Mouse (Mus musculus) lung, postnatal 0 days (tissue): ENCODE measurements around the gene Nemf. TPM values are rescaled to one million over a fixed set of nuclear protein-coding genes. Genes with fewer than 3 reads are reported as not detected.

Experiments used
- ATAC-seq: fragments of 200-750 bp; cut with Nextera tagmentation; 2 replicates; pipeline ENCODE4 v1.8.0; 2017; ENCODE audit warnings: moderate library complexity
- DNase-seq: peaks from one replicate; pipeline ENCODE4 v3.0.0-alpha.2; 2016; ENCODE audit warnings: low spot score
- H3K27ac ChIP-seq: fragments of 300-500 bp; sonication (generic); 2 replicates; pipeline ENCODE4 v1.5.1; 2014; ENCODE audit warnings: antibody characterized with exemption, mild to moderate bottlenecking, low read length, mixed read lengths
- H3K27me3 ChIP-seq: fragments of 300-500 bp; sonication (generic); replicated peaks from 2 replicates; pipeline ENCODE4 v1.6.1; 2014; ENCODE audit warnings: low read length, mixed read lengths; ENCODE audit not compliant: insufficient read depth
- H3K36me3 ChIP-seq: fragments of 300-500 bp; sonication (generic); 2 replicates; pipeline ENCODE4 v1.6.1; 2014; ENCODE audit warnings: low read length, mixed read lengths; ENCODE audit not compliant: insufficient read depth
- H3K4me1 ChIP-seq: fragments of 300-500 bp; sonication (generic); 2 replicates; pipeline ENCODE4 v1.6.1; 2014; ENCODE audit warnings: antibody characterized with exemption, low read depth, low read length, mixed read lengths; ENCODE audit not compliant: insufficient read depth
- H3K4me2 ChIP-seq: fragments of 300-500 bp; sonication (generic); replicated peaks from 2 replicates; pipeline ENCODE4 v1.6.1; 2014; ENCODE audit warnings: low read depth, mild to moderate bottlenecking, low read length, moderate library complexity, mixed read lengths
- H3K4me3 ChIP-seq: fragments of 300-500 bp; sonication (generic); 2 replicates; pipeline ENCODE4 v1.5.1; 2014; ENCODE audit warnings: low read depth, low read length
- H3K9ac ChIP-seq: fragments of 300-500 bp; sonication (generic); replicated peaks from 2 replicates; pipeline ENCODE4 v1.6.1; 2014; ENCODE audit warnings: low read depth, mild to moderate bottlenecking
- H3K9me3 ChIP-seq: fragments of 300-500 bp; sonication (generic); 2 replicates; pipeline ENCODE4 v1.6.1; 2016; ENCODE audit warnings: low read length, mixed read lengths
- CTCF ChIP-seq: IDR thresholded peaks from 2 replicates; pipeline ENCODE4 v1.5.1; 2016; ENCODE audit warnings: antibody characterized with exemption, mild to moderate bottlenecking
- EP300 ChIP-seq: IDR thresholded peaks from 2 replicates; pipeline ENCODE4 v1.6.1; 2016; ENCODE audit warnings: antibody characterized with exemption, mild to moderate bottlenecking, control low read depth
- WGBS: fragments of 180-500 bp; shearing (Covaris S2); extraction: QIAGEN DNeasy Blood & Tissue Kit; methylation state at CpG from one replicate; pipeline ENCODE4 v1.1.7; 2014; 5-methylcytosine and 5-hydroxymethylcytosine counted together
- polyA plus RNA-seq: library from polyadenylated mRNA; unstranded; fragments of >200 nt; fragmentation: Nextera tagmentation; extraction: Ambion mirVana; gene quantifications from 2 replicates; pipeline ENCODE4 v1.2.1, GENCODE M21; 2015

Nemf gene
- polyA plus RNA-seq, 1 experiment from 2014 or later = 65.5 TPM

DNA sequence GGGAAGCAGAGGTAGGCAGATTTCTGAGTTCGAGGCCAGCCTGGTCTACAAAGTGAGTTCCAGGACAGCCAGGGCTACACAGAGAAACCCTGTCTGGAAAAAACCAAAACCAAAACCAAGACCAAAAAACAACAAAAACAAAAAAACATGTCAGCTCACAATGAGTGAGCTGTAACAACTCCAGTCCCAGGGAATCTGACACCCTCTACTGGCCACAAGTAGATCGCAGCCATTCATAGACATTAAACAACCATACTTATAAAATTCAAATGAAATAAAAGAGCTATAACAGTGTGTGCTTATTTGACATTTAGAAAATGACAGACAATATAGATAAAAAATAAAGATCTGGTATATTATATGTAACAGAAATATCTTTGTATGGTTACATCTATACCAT, 23.4 kb downstream of the Nemf start:
- no peak overlapping the region for H3K4me2 ChIP-seq
- no peaks in the 10 kb centered on the region for H3K27me3 ChIP-seq
- no peaks in the 10 kb centered on the region for H3K4me1 ChIP-seq
- DNase-seq (peak; percentile 62), ATAC-seq (no peak)
- H3K27ac ChIP-seq = no peak overlapping the region
- H3K9me3 ChIP-seq = no peaks in the 10 kb centered on the region
- H3K36me3 ChIP-seq = peaks cover 19% of the 10 kb centered on the region; the same call in 1 of the 2 replicates
- no peak for TF ChIP-seq EP300
- TF ChIP-seq CTCF = peak; percentile 71
- WGBS = 86% methylated on average over 2 of the region's 2 CpGs
- no peak overlapping the region for H3K4me3 ChIP-seq
- no peak overlapping the region for H3K9ac ChIP-seq

- H3K4me3 ChIP-seq = no peak overlapping the region
- no peak overlapping the region for H3K9ac ChIP-seq
- ATAC-seq (no peak), DNase-seq (no peak)
- WGBS = 70% methylated on average over 1 of the region's 1 CpGs
- H3K27me3 ChIP-seq = no peaks in the 10 kb centered on the region
- no peaks in the 10 kb centered on the region for H3K4me1 ChIP-seq
- no peak overlapping the region; the same call in 1 of the 2 replicates for H3K27ac ChIP-seq
- H3K4me2 ChIP-seq = no peak overlapping the region
- peaks cover 15% of the 10 kb centered on the region; the same call in 1 of the 2 replicates for H3K36me3 ChIP-seq
- H3K9me3 ChIP-seq = no peaks in the 10 kb centered on the region
- TF ChIP-seq EP300 (no peak), CTCF (no peak)
Measured at GRCm38 (mm10) chr12:69332147-69332546, 24.8 kb downstream of the Nemf start.

- ATAC-seq = peak; percentile 90
- no peak for TF ChIP-seq CTCF
- TF ChIP-seq EP300 = peak; percentile 68
- Histone ChIP-seq H3K27me3 (no peaks in the 10 kb centered on the region), H3K4me3 (no peak overlapping the region), H3K4me2 (no peak overlapping the region), H3K36me3 (peaks cover 15% of the 10 kb centered on the region; the same call in 1 of the 2 replicates), H3K9me3 (no peaks in the 10 kb centered on the region), H3K4me1 (no peaks in the 10 kb centered on the region), H3K9ac (no peak overlapping the region), H3K27ac (no peak overlapping the region)
- 58% methylated on average over 3 of the region's 3 CpGs for WGBS
- peak; percentile 88 for DNase-seq
Measured at GRCm38 (mm10) chr12:69331187-69331586, 25.8 kb downstream of the Nemf start.

GRCm38 (mm10) chr12:69318431-69318830, 38.5 kb downstream of the Nemf start:
- H3K27ac ChIP-seq = no peak overlapping the region
- no peak for DNase-seq
- H3K4me3 ChIP-seq = no peak overlapping the region
- H3K27me3 ChIP-seq = no peaks in the 10 kb centered on the region
- H3K36me3 ChIP-seq = peaks cover 39% of the 10 kb centered on the region
- ATAC-seq = no peak
- no peak for TF ChIP-seq EP300
- no peak for TF ChIP-seq CTCF
- no peaks in the 10 kb centered on the region for H3K9me3 ChIP-seq
- no peak overlapping the region for H3K9ac ChIP-seq
- H3K4me1 ChIP-seq = no peaks in the 10 kb centered on the region
- no peak overlapping the region for H3K4me2 ChIP-seq

DNA sequence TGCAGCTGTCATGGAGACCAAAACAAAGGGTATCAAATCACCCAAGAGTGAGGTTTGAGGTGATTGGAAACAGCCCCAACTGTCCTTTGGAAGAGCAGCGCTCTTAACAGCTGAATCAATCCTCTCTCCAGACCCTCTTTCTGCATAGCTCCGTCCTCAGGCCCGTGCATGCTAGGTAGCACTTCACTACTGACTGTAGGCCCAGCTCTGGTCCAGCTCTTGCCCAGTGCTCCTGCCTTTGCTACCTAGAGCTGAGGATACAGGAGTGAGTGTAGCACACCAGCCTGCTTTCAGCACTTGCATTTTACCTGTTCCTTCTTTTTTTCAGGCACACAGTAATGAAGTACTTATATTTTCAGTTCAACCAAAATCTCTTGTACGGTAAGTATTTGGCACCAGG, 47.3 kb downstream of the Nemf start:
- no peaks in the 10 kb centered on the region for H3K27me3 ChIP-seq
- H3K36me3 ChIP-seq = peaks cover 42% of the 10 kb centered on the region
- WGBS = 91% methylated on average over 4 of the region's 4 CpGs

DNA sequence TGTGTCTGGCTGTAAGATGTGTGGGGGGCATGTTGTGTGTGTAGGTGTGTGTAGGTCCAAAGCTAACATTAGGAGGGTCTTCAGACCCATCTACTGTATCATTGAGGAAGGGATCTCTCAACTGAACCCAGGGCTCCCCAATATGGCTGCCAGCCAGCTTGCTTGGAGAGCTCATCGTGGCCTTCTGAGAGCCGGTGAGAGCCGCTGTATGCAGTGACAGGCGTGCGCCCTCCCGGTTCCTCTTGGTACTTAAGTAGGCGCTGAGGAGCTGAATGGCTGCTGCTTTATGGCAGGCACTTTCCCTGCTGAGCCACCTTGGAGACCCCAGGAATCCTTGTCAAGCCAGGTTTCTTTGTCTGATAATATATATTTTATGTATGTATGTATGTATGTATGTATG, 50.6 kb downstream of the Nemf start:
- H3K4me3 ChIP-seq = no peak overlapping the region

More for the DNA sequence above, 47.3 kb downstream of the Nemf start:
- Histone ChIP-seq H3K4me3 (no peak overlapping the region), H3K27ac (no peak overlapping the region), H3K9me3 (no peaks in the 10 kb centered on the region), H3K4me1 (no peaks in the 10 kb centered on the region), H3K4me2 (no peak overlapping the region), H3K9ac (no peak overlapping the region)
- ATAC-seq = no peak
- TF ChIP-seq CTCF = no peak
- TF ChIP-seq EP300 = no peak
- no peak for DNase-seq

GRCm38 (mm10) chr12:69304051-69304450, 52.9 kb downstream of the Nemf start:
- peaks cover 45% of the 10 kb centered on the region for H3K36me3 ChIP-seq
- TF ChIP-seq EP300 (no peak), CTCF (no peak)
- H3K9ac ChIP-seq = no peak overlapping the region
- no peak overlapping the region for H3K4me2 ChIP-seq
- no peak overlapping the region for H3K4me3 ChIP-seq
- DNase-seq (no peak), ATAC-seq (no peak)
- no peak overlapping the region for H3K27ac ChIP-seq
- WGBS = 88% methylated on average over 2 of the region's 2 CpGs
- no peaks in the 10 kb centered on the region for H3K27me3 ChIP-seq
- H3K9me3 ChIP-seq = no peaks in the 10 kb centered on the region
- H3K4me1 ChIP-seq = 0 out of 2 replicates have a peak, but pooled peaks cover 2% of the 10 kb centered on the region

More for the DNA sequence above, 50.6 kb downstream of the Nemf start:
- Histone ChIP-seq H3K9me3 (no peaks in the 10 kb centered on the region), H3K4me2 (no peak overlapping the region), H3K27ac (no peak overlapping the region), H3K36me3 (peaks cover 55% of the 10 kb centered on the region), H3K4me1 (no peaks in the 10 kb centered on the region), H3K9ac (no peak overlapping the region), H3K27me3 (no peaks in the 10 kb centered on the region)
- DNase-seq = no peak
- no peak for ATAC-seq
- 81% methylated on average over 7 of the region's 7 CpGs for WGBS
- TF ChIP-seq CTCF = no peak
- no peak for TF ChIP-seq EP300
